Mouse (Mus musculus) layer of hippocampus, postnatal 10 days (tissue): ENCODE results near the gene Arhgef7. TPM values are rescaled to one million over a fixed set of nuclear protein-coding genes. Genes with fewer than 3 reads are reported as not detected.

Experiments
- DNase-seq, 2 experiments: peaks; one replicate each; pipeline ENCODE4 v3.0.0; 2021; ENCODE audit warnings: low spot score in 2 of 2
- long read RNA-seq: library from polyadenylated mRNA; stranded (forward); transcript quantifications from one replicate; pipeline ENCODE4 v2.0.0, GENCODE M21; 2023
- total RNA-seq, 2 experiments: library from RNA; stranded (reverse); gene quantifications; 2 replicates each; pipeline ENCODE4 v1.2.3; 2021

Arhgef7 gene
- total RNA-seq = 100 to 1,000 TPM; 164 to 169 TPM
- long read RNA-seq, full-length matches to known transcripts = 14 of 51 reads
- long read RNA-seq, partial matches to known transcripts = 14 of 51 reads
- long read RNA-seq, other reads (novel, unspliced or antisense) = 23 of 51 reads

- DNase-seq = peak; percentile 72 to 81
Measured at GRCm38 (mm10) chr8:11727651-11728481, at the start of gene Arhgef7. Gene Arhgef7 (plus strand): TSS chr8:11727721.

- no peak for DNase-seq
Measured at GRCm38 (mm10) chr8:11684558-11684957, 43.0 kb upstream of the Arhgef7 start.

GRCm38 (mm10) chr8:11687251-11687650 lies 40.3 kb upstream of the Arhgef7 start:
- DNase-seq = no peak

- DNase-seq = no peak
Measured at GRCm38 (mm10) chr8:11689945-11690344, 37.6 kb upstream of the Arhgef7 start.

- no peak for DNase-seq
Measured at GRCm38 (mm10) chr8:11691284-11691683, 36.2 kb upstream of the Arhgef7 start.

- DNase-seq = no peak
Measured at GRCm38 (mm10) chr8:11691761-11692160, 35.8 kb upstream of the Arhgef7 start.

- no peak for DNase-seq
Measured at GRCm38 (mm10) chr8:11692455-11692854, 35.1 kb upstream of the Arhgef7 start.

GRCm38 (mm10) chr8:11693972-11694371 lies 33.5 kb upstream of the Arhgef7 start:
- no peak for DNase-seq

- DNase-seq = no peak
Measured at GRCm38 (mm10) chr8:11696176-11696575, 31.3 kb upstream of the Arhgef7 start.

- no peak for DNase-seq
Measured at GRCm38 (mm10) chr8:11697467-11697866, 30.1 kb upstream of the Arhgef7 start.

- no peak for DNase-seq
Measured at GRCm38 (mm10) chr8:11699442-11700001, 28.0 kb upstream of the Arhgef7 start.

GRCm38 (mm10) chr8:11700060-11701032 lies 27.2 kb upstream of the Arhgef7 start:
- peak; percentile 89 to 90 for DNase-seq

GRCm38 (mm10) chr8:11701033-11701362 lies 26.5 kb upstream of the Arhgef7 start, which contains the start of gene 1700016D06Rik:
Gene 1700016D06Rik (minus strand): TSS chr8:11701063.
- no peak for DNase-seq

GRCm38 (mm10) chr8:11701428-11701827 lies 26.1 kb upstream of the Arhgef7 start:
- no peak for DNase-seq

GRCm38 (mm10) chr8:11703789-11704188 lies 23.7 kb upstream of the Arhgef7 start:
- no peak for DNase-seq

GRCm38 (mm10) chr8:11704716-11705420 lies 22.7 kb upstream of the Arhgef7 start:
- DNase-seq = no peak

GRCm38 (mm10) chr8:11705818-11706217 lies 21.7 kb upstream of the Arhgef7 start:
- DNase-seq = peak in 1 of 2 experiments; percentile 26

- no peak for DNase-seq
Measured at GRCm38 (mm10) chr8:11707701-11708100, 19.8 kb upstream of the Arhgef7 start.

- no peak for DNase-seq
Measured at GRCm38 (mm10) chr8:11708815-11709214, 18.7 kb upstream of the Arhgef7 start.

GRCm38 (mm10) chr8:11709542-11709941 lies 18.0 kb upstream of the Arhgef7 start:
- DNase-seq = no peak

GRCm38 (mm10) chr8:11710415-11710814 lies 17.1 kb upstream of the Arhgef7 start:
- no peak for DNase-seq
